Mouse (Mus musculus) testis, adult 2 months (tissue): ENCODE measurements at regions not wholly inside any gene's neighbourhood (a gene's known extent, or its start where the extent isn't known, plus 50 kb on each side); places are given as distances from the start of the nearest gene placed in this dataset.

Source experiments
- CTCF ChIP-seq: fragments of 200-500 bp; IDR thresholded peaks from 2 replicates; pipeline ENCODE4 v1.5.1; 2012; ENCODE audit warnings: low read depth, mild to moderate bottlenecking, inconsistent platforms, low read length, moderate library complexity; ENCODE audit not compliant: control insufficient read depth, insufficient read depth, insufficient replicate concordance
- POLR2A ChIP-seq: fragments of 200-500 bp; IDR thresholded peaks from 2 replicates; pipeline ENCODE4 v1.6.1; 2012; ENCODE audit warnings: low read depth, mild to moderate bottlenecking, inconsistent platforms, low read length, moderate library complexity; ENCODE audit not compliant: control insufficient read depth

- TF ChIP-seq CTCF (no peak), POLR2A (no peak)
Measured at GRCm38 (mm10) chr8:89412500-89412899, 368.5 kb upstream of the Sall1 start.
